Mouse (Mus musculus) kidney, postnatal 0 days (tissue): ENCODE data around the gene Hpd. TPM values are rescaled to one million over a fixed set of nuclear protein-coding genes. Genes with fewer than 3 reads are reported as not detected.

Experiments
- ATAC-seq: fragments of 200-750 bp; cut with Nextera tagmentation; replicated peaks from 2 replicates; pipeline ENCODE4 v1.8.0; 2017; ENCODE audit warnings: low read depth, moderate number of reproducible peaks, moderate TSS enrichment, moderate library complexity; ENCODE audit not compliant: low FRiP score
- DNase-seq: peaks from one replicate; pipeline ENCODE4 v3.0.0-alpha.2; 2016; ENCODE audit warnings: low spot score
- H3K27ac ChIP-seq: fragments of 300-500 bp; sonication (generic); 2 replicates; pipeline ENCODE4 v1.5.1; 2014; ENCODE audit warnings: mild to moderate bottlenecking
- H3K27me3 ChIP-seq: fragments of 300-500 bp; sonication (generic); 2 replicates; pipeline ENCODE4 v1.6.1; 2014; ENCODE audit warnings: low read length, mixed read lengths; ENCODE audit not compliant: insufficient read depth
- H3K36me3 ChIP-seq: fragments of 300-500 bp; sonication (generic); 2 replicates; pipeline ENCODE4 v1.6.1; 2014; ENCODE audit warnings: low read length, mixed read lengths; ENCODE audit not compliant: insufficient read depth
- H3K4me1 ChIP-seq: fragments of 300-500 bp; sonication (generic); replicated peaks from 2 replicates; pipeline ENCODE4 v1.6.1; 2014; ENCODE audit warnings: antibody characterized with exemption, low read length, mixed read lengths; ENCODE audit not compliant: insufficient read depth
- H3K4me2 ChIP-seq: fragments of 300-500 bp; sonication (generic); 2 replicates; pipeline ENCODE4 v1.6.1; 2014; ENCODE audit warnings: mild to moderate bottlenecking, low read length, moderate library complexity, mixed read lengths
- H3K4me3 ChIP-seq: fragments of 300-500 bp; sonication (generic); replicated peaks from 2 replicates; pipeline ENCODE4 v1.5.1; 2014; ENCODE audit warnings: low read depth, low read length
- H3K9ac ChIP-seq: fragments of 300-500 bp; sonication (generic); 2 replicates; pipeline ENCODE4 v1.6.1; 2014; ENCODE audit warnings: low read depth, low read length
- H3K9me3 ChIP-seq: fragments of 300-500 bp; sonication (generic); replicated peaks from 2 replicates; pipeline ENCODE4 v1.6.1; 2016; ENCODE audit warnings: low read length, inconsistent platforms, mixed read lengths
- CTCF ChIP-seq: IDR thresholded peaks from 2 replicates; pipeline ENCODE4 v1.5.1; 2016; ENCODE audit warnings: antibody characterized with exemption, low read depth, mild to moderate bottlenecking, moderate library complexity
- WGBS: fragments of 180-500 bp; shearing (Covaris S2); extraction: QIAGEN DNeasy Blood & Tissue Kit; methylation state at CpG from one replicate; pipeline ENCODE4 v1.1.7; 2014; 5-methylcytosine and 5-hydroxymethylcytosine counted together
- polyA plus RNA-seq: library from polyadenylated mRNA; unstranded; fragments of >200 nt; fragmentation: Nextera tagmentation; extraction: Ambion mirVana; gene quantifications from 2 replicates; pipeline ENCODE4 v1.2.1, GENCODE M21; 2015

Hpd gene
- polyA plus RNA-seq, 1 experiment from 2014 or later, result 0.45 TPM

DNA sequence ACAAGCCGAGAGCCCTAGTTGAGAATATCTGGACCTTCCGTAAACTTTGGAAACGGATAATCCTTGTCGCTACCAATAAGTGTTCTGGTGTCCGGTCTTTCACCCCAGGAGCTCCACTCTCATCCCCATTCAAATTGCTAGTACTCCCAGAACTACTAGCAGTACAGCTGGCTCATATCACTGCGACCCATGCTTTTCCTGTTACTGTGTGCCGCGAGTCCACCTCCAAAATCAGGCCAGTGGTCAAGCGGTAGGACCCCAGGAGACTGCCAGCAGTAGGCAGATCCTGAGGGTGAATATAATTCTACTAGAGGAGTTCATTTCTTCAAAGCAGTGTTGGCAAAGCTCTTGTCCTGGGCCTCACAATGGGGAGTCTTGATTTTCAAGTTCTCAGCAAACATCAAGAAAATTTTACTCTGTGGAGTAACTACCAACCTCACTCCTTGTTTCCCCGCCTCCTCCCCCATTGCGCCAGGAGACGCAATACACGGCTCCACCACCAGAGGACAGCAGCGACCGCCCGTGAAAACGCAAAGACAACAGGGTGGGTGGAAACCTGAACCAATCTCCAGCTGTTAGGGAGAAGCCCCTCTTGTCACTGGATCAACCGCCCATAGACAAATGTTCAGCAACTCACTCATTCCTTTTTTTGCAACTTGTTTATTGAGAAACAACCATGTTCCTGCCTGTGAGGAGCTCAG lies 49.3 kb downstream of the Hpd start:
- peak overlapping the region; percentile 80 for H3K27ac ChIP-seq
- H3K36me3 ChIP-seq, result no peaks in the 10 kb centered on the region
- peak overlapping the region; percentile 85; the same call in 1 of the 2 replicates for H3K4me2 ChIP-seq
- no peak for ATAC-seq
- 16% methylated on average over 18 of the region's 18 CpGs for WGBS
- no peaks in the 10 kb centered on the region for H3K27me3 ChIP-seq
- H3K9ac ChIP-seq, result no peak overlapping the region
- TF ChIP-seq CTCF, result peak; percentile 98
- no peak overlapping the region for H3K4me3 ChIP-seq
- peak; percentile 90 for DNase-seq
- no peaks in the 10 kb centered on the region for H3K9me3 ChIP-seq
- H3K4me1 ChIP-seq, result peaks cover 58% of the 10 kb centered on the region

DNA sequence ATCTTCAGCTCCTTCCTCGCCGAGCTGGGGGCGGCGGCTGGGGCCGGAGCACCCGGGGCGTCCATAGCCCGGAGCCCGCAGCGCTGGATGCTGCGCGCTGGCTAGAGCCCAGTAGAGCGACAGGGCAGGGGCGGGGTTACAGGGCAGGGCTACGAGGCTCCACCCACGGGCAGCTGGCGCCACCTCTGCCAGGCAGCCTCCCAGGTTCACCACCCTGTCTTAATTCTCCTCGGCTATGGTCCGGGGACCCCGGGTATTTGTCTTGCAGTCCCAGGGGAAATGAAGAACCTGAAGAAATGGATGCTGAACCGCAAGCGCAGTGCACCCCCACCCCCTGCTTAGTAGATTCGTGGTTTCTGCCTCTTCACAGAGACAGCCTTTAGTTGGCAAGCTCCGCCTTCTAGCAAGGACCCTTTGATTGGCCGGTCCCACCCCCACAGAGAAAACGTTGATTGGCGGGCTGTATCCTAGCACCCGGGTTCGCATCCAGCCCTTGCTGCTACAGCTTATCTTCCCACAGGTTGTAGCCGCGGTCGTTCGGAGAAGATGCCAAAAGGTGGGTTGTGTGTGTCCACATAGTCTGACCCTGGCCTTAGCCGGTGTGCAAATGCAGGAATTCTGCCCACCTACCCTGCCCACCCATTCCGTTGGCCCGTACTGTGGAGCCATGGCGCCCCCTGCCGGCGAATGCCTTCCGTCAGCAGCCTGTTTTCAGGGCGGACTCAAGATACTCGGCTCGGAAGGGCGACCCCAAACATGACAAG lies 50.0 kb downstream of the Hpd start, which contains the start of gene Rhof:
TSS of gene Rhof (minus strand) at position 385 of the 764 bp plus-strand sequence.
- Histone ChIP-seq H3K9ac (peak within 1 kb of the TSS; percentile 56), H3K9me3 (no peaks in the 10 kb centered on the region), H3K27me3 (no peaks in the 10 kb centered on the region), H3K4me3 (peak within 1 kb of the TSS; percentile 39), H3K4me2 (peak within 1 kb of the TSS; percentile 85), H3K4me1 (peaks cover 51% of the 10 kb centered on the region), H3K36me3 (no peaks in the 10 kb centered on the region), H3K27ac (peak within 1 kb of the TSS; percentile 80)
- 3% methylated on average over 44 of the region's 44 CpGs for WGBS
- TF ChIP-seq CTCF, result peak; percentile 90
- ATAC-seq, result peak; percentile 52
- DNase-seq, result peak; percentile 83

DNA sequence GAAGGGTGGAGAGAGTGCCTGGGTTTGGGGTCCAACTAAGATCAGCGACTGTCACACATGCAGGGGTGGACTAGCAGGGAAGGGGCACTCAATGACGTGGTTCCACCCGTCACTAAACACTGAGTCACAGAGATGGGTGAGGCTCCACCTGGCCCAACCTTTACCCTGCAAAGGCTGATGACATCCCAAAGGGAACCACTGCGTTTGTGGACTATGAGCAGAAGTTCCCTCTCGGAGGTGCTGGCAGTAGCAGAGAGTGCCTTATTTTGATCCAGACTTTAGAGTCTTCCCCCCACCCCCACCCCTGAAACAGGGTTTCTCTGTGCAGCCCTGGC lies 51.7 kb downstream of the Hpd start:
- H3K36me3 ChIP-seq, result no peaks in the 10 kb centered on the region
- no peak overlapping the region for H3K9ac ChIP-seq
- no peaks in the 10 kb centered on the region for H3K27me3 ChIP-seq
- H3K4me1 ChIP-seq, result peaks cover 34% of the 10 kb centered on the region
- 88% methylated on average over 5 of the region's 5 CpGs for WGBS
- no peak overlapping the region for H3K4me3 ChIP-seq
- DNase-seq (no peak), ATAC-seq (no peak)
- H3K4me2 ChIP-seq, result no peak overlapping the region
- H3K9me3 ChIP-seq, result no peaks in the 10 kb centered on the region
- no peak for TF ChIP-seq CTCF
- no peak overlapping the region for H3K27ac ChIP-seq

DNA sequence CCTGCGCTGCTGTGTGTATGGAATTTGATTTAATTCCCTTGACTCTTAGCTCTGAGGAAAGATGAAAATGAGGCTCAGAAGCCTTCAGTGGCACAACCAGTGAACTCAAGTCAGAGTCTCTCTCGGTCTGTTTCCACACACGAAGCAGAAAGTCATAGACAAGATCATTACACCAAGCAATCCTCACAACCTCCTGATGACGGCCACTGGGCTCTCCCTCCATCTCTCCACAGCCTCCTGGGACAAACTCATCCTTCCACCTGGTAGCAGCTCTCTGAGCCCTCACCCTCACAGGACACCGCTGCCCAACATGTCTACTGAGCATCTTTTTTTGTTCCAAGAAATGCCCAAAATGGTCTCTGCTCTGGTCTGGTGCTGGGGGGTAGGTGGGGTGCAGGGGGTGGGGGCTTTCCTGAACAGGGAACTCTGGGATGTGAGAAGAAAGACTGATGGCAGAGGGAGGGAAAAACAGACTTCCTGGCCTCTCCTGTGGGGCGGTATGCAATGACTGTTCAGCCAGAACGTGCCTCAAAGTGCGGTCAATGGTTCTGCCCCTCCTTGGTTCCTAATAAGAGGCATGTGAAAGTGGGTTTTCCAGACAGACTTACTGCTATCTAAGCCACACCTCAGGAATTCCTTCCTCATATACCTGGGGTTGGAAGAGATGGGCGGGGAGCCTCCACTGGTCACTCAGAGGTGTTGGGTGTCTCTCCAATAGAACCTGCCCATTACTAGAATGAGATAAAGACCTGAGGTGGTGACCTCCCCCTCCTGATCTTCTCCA lies 52.3 kb downstream of the Hpd start:
- WGBS, result 88% methylated on average over 9 of the region's 9 CpGs
- ATAC-seq (no peak), DNase-seq (no peak)
- no peak overlapping the region for H3K4me3 ChIP-seq
- H3K9ac ChIP-seq, result no peak overlapping the region
- no peaks in the 10 kb centered on the region for H3K9me3 ChIP-seq
- H3K27ac ChIP-seq, result no peak overlapping the region
- TF ChIP-seq CTCF, result no peak
- peaks cover 28% of the 10 kb centered on the region for H3K4me1 ChIP-seq
- no peaks in the 10 kb centered on the region for H3K27me3 ChIP-seq
- no peaks in the 10 kb centered on the region for H3K36me3 ChIP-seq
- H3K4me2 ChIP-seq, result no peak overlapping the region

DNA sequence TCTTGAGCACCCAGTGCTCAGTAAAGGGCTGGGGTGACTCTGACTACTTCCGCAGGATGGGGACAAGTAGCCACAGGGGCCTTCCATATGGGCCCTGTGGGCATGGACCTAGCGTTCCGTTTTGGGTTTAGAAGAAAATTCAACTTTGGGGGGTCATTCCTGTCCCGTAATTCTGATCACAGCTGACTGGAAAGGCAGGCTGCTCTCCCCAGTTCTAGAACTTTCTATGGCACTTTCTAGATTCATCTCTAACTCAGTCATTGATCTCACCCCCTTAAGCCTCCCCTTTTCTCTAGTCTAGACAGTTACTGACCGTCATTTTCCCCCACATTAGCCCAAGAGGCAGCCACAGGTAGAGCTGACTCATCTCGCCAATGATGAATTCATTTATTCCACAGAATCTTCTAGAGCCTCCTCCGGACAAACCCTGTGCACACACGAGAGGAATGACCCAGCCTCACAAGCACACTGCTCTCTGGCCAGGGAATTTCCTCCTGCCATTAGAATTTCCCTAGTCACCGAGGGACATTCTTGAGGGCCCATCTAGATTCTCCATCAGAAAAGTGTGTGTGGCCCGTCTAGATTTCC lies 53.3 kb downstream of the Hpd start:
- no peak overlapping the region for H3K4me3 ChIP-seq
- no peaks in the 10 kb centered on the region for H3K27me3 ChIP-seq
- no peak overlapping the region for H3K9ac ChIP-seq
- H3K4me1 ChIP-seq, result peaks cover 19% of the 10 kb centered on the region
- no peak overlapping the region for H3K27ac ChIP-seq
- H3K4me2 ChIP-seq, result no peak overlapping the region
- ATAC-seq (no peak), DNase-seq (no peak)
- H3K9me3 ChIP-seq, result no peaks in the 10 kb centered on the region
- no peak for TF ChIP-seq CTCF
- H3K36me3 ChIP-seq, result no peaks in the 10 kb centered on the region
- WGBS, result 80% methylated on average over 10 of the region's 10 CpGs
